Mouse (Mus musculus) C2C12 (cell line): ENCODE results near the gene Cdh22. TPM values are rescaled to one million over a fixed set of nuclear protein-coding genes. Genes with fewer than 3 reads are reported as not detected.

Source experiments
- H3K27me3 ChIP-seq: one replicate; pipeline ENCODE4 v1.6.1; 2011; ENCODE audit not compliant: control insufficient read depth, insufficient read depth, insufficient read length
- H3K36me3 ChIP-seq: one replicate; pipeline ENCODE4 v1.6.1; 2011; ENCODE audit not compliant: control insufficient read depth, insufficient read depth
- H3K4me3 ChIP-seq: one replicate; pipeline ENCODE4 v1.5.1; 2011; ENCODE audit warnings: mild to moderate bottlenecking, control low read depth; ENCODE audit not compliant: poor library complexity, insufficient read depth, severe bottlenecking
- H3K79me2 ChIP-seq: one replicate; pipeline ENCODE4 v1.6.1; 2011; ENCODE audit not compliant: control insufficient read depth, insufficient read depth
- H3K79me3 ChIP-seq: one replicate; pipeline ENCODE4 v1.6.1; 2011; ENCODE audit warnings: low read depth, control low read depth
- H3ac ChIP-seq: one replicate; pipeline ENCODE3; 2011; ENCODE audit warnings: low read depth; ENCODE audit not compliant: control insufficient read depth, insufficient read length
- CEBPB ChIP-seq: IDR thresholded peaks from one replicate; pipeline ENCODE4 v1.6.1; 2011; ENCODE audit warnings: low read depth, mild to moderate bottlenecking, control low read depth, moderate library complexity
- CTCF ChIP-seq: IDR thresholded peaks from one replicate; pipeline ENCODE4 v1.5.1; 2011; ENCODE audit not compliant: control insufficient read depth, insufficient read depth, insufficient read length
- FOSL1 ChIP-seq: IDR thresholded peaks from one replicate; pipeline ENCODE4 v1.8.0; 2011; ENCODE audit warnings: mild to moderate bottlenecking, low read length; ENCODE audit not compliant: poor library complexity, insufficient read depth, severe bottlenecking
- MAX ChIP-seq: IDR thresholded peaks from one replicate; pipeline ENCODE4 v1.6.1; 2011; ENCODE audit warnings: mild to moderate bottlenecking, control low read depth
- MYOD1 ChIP-seq: IDR thresholded peaks from one replicate; pipeline ENCODE4 v1.6.1; 2011; ENCODE audit warnings: low read depth; ENCODE audit not compliant: control insufficient read depth, insufficient read length
- MYOG ChIP-seq: IDR thresholded peaks from one replicate; pipeline ENCODE4 v1.6.1; 2011; ENCODE audit not compliant: control insufficient read depth, insufficient read length; ENCODE audit errors: extremely low read depth
- USF1 ChIP-seq: IDR thresholded peaks from one replicate; pipeline ENCODE4 v1.6.1; 2011; ENCODE audit warnings: low read depth, mild to moderate bottlenecking, control low read depth, moderate library complexity
- polyA plus RNA-seq: library from polyadenylated mRNA; unstranded; fragments of >200 nt; fragmentation: generic; extraction: Trizol; gene quantifications from one replicate; pipeline ENCODE4 v1.2.1, GENCODE M21; 2012; ENCODE audit warnings: missing spikeins

Gene Cdh22
- polyA plus RNA-seq, 1 experiment: 0.02 TPM

DNA sequence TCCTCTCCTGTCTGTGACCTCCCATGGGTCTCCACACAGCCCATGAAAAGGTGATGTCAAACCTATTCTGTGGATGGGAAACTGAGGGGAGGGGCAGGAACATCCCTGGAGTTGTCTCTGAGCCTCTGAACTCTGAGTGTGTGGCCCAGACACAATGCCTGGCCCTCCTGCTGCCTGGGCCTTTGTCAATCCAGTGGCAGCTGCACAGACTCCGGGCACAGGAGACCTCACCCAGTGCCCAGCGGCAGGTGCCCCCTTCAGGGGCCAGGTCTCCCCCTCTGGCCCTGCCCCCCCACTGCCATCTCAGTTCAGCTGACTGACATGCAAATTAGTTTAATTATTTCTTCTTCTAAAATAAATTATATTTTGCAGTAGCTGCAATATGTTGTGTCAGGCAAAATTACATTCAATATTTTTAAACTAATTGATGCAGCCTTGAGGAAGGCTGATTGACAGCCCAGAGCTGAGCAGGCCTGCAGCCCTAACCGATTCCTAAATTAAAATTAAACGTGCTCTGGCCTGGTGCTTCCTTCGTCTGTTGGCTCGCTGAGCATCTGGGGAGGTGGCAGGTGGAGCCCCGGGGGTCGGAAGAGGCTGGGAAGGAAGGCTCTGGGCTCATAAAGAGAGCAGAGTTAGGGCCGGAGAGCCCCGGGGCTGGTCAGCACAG, 107.6 kb downstream of the Cdh22 start:
- no peak for TF ChIP-seq MYOD1
- TF ChIP-seq MYOG: no peak
- no peak for TF ChIP-seq USF1
- no peak for TF ChIP-seq MAX
- TF ChIP-seq CTCF: no peak
- no peak for TF ChIP-seq FOSL1
- no peak for TF ChIP-seq CEBPB
- Histone ChIP-seq H3ac (no peak overlapping the region), H3K4me3 (no peak overlapping the region), H3K79me2 (no peaks in the 10 kb centered on the region), H3K27me3 (peaks cover 93% of the 10 kb centered on the region), H3K36me3 (no peaks in the 10 kb centered on the region), H3K79me3 (no peaks in the 10 kb centered on the region)

DNA sequence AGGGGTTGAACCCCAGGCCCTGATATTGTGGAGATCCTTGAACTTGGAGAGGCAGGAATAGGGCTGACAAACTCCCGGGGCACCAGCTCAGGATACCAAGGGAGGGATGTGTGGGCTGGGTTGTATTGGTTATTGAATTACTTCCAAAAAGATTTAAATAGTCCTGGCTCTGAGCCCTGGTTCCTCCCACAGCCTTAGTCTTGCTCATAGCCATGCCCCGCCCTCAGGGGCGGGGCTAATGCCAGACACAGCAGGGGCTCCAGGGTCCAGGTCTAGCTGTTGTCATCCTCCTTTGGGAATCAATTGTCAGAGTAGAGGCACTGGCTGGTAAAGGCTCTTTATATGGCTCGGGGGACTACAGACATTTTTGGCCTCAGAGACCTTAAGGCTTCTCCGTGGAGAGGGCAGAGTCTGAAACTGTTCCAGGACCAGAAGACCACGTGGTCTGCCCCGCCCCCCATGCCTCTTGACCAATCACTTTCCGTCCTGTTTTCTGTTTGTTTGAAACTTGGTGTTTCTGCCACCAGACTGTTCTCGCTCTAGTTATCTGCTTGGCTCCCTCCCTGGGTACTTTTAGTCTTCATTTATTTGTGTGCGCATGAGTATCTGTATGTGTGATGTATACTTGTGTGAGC, 113.3 kb downstream of the Cdh22 start:
- no peak for TF ChIP-seq CEBPB
- no peak for TF ChIP-seq MAX
- TF ChIP-seq MYOD1: no peak
- TF ChIP-seq MYOG: no peak
- TF ChIP-seq FOSL1: no peak
- no peak for TF ChIP-seq USF1
- TF ChIP-seq CTCF: no peak
- no peaks in the 10 kb centered on the region for H3K79me2 ChIP-seq
- H3K36me3 ChIP-seq: no peaks in the 10 kb centered on the region
- no peak overlapping the region for H3K4me3 ChIP-seq
- H3ac ChIP-seq: no peak overlapping the region
- peaks cover 86% of the 10 kb centered on the region for H3K27me3 ChIP-seq
- H3K79me3 ChIP-seq: no peaks in the 10 kb centered on the region

DNA sequence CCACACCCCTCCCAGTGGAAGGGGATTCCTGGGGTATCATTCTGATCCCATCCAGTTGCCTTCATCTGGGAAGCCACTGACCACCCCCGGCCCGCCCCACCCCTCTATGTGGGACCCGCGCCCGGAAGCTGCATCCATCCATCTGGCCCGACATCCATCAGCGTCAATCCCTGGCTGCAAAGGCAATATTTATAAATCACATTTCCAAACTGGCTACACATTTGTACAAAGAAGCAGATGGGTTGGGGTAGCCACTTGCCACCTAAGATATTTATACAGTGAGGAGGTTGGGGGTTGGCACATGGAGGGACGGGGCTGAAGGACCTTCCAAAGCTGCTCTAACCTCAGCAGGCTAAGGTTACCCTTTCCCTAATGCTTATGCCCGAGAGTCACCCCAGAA, 113.9 kb downstream of the Cdh22 start:
- Histone ChIP-seq H3K4me3 (no peak overlapping the region), H3ac (no peak overlapping the region), H3K27me3 (peaks cover 86% of the 10 kb centered on the region), H3K79me2 (no peaks in the 10 kb centered on the region), H3K79me3 (no peaks in the 10 kb centered on the region), H3K36me3 (no peaks in the 10 kb centered on the region)
- TF ChIP-seq MAX: no peak
- no peak for TF ChIP-seq MYOG
- TF ChIP-seq CTCF: no peak
- TF ChIP-seq FOSL1: no peak
- no peak for TF ChIP-seq CEBPB
- TF ChIP-seq USF1: no peak
- TF ChIP-seq MYOD1: no peak

DNA sequence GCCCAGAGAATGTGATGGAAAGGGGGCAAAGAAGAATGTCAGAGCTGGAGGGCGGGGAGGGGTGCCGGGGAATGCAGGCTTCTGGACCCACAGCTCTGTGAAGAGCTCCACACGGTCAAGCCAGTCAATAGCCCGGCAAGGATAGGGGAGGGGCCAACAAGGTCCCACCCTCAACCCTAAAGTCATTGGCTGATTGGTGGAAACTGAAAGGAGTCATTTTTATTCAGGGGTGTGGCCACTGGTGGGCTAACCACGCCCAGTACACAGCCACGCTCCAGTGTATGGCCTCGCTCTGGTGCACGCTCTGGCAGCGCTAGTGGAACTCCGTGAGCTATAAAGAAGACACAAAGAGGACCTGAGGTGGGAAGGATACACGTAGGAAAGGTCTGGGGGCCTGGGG, 120.9 kb downstream of the Cdh22 start:
- no peak overlapping the region for H3ac ChIP-seq
- no peaks in the 10 kb centered on the region for H3K36me3 ChIP-seq
- H3K4me3 ChIP-seq: no peak overlapping the region
- no peaks in the 10 kb centered on the region for H3K79me2 ChIP-seq
- H3K27me3 ChIP-seq: peaks cover 80% of the 10 kb centered on the region
- TF ChIP-seq MYOD1 (no peak), MAX (no peak), USF1 (no peak), MYOG (no peak)
- no peaks in the 10 kb centered on the region for H3K79me3 ChIP-seq

DNA sequence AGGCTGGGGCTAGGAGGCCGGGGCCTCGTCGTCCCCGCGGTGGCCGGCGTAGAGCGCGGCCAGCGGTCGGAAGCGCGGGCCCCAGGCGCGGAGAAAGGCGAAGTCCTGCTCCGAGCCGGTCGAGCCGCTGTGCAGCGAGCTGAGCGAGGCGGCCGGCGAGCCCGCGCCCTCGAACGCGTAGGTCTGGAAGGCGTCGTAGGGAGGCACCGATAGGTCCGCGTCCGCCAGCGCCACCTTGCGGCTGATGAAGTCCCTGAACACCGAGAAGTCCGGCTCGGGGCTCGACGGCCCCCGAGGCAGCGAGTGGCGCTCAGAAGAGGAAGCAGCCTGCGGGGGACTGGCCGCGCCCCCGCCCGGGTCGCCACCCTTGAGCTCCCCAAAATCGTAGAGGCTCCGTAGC, 122.5 kb downstream of the Cdh22 start:
- no peaks in the 10 kb centered on the region for H3K79me3 ChIP-seq
- H3K79me2 ChIP-seq: no peaks in the 10 kb centered on the region
- H3K36me3 ChIP-seq: no peaks in the 10 kb centered on the region
- no peak for TF ChIP-seq USF1
- TF ChIP-seq MYOG: no peak
- no peak for TF ChIP-seq CTCF
- TF ChIP-seq MAX: no peak
- no peak for TF ChIP-seq CEBPB
- no peak for TF ChIP-seq MYOD1
- no peak for TF ChIP-seq FOSL1
- H3K27me3 ChIP-seq: peaks cover 79% of the 10 kb centered on the region
- H3ac ChIP-seq: no peak overlapping the region
- H3K4me3 ChIP-seq: no peak overlapping the region

DNA sequence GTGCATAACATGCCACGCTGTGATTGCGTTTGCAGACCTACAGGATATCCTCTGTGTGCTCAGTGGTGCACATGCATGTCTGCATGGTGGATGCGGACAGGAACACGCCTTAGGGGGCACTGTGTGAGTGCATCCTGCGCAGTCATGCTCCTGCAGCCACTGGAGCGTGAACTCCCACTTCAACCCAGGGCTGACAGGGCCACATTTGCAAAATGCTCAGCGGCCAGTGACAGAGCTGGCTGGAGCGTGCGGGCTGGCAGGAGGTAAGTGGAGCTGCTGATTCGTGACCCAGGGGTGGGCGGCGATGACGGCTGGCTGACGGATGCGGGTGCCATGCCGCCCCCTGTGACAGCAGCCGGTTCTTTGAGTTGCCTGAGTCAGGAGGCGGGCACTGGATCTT, 128.1 kb downstream of the Cdh22 start:
- Histone ChIP-seq H3K4me3 (no peak overlapping the region), H3K79me2 (no peaks in the 10 kb centered on the region), H3ac (no peak overlapping the region), H3K36me3 (no peaks in the 10 kb centered on the region), H3K79me3 (no peaks in the 10 kb centered on the region), H3K27me3 (peaks cover 84% of the 10 kb centered on the region)
- TF ChIP-seq CEBPB (no peak), USF1 (no peak), MYOD1 (no peak), FOSL1 (no peak), MAX (no peak), MYOG (no peak), CTCF (no peak)
